Mouse (Mus musculus) kidney, adult 2 months (tissue): Measurements from ENCODE around the gene Cldn34b3. TPM values are rescaled to one million over a fixed set of nuclear protein-coding genes. Genes with fewer than 3 reads are reported as not detected.
"Not testable (repeated sequence)": the region's sequence is repeated elsewhere in the genome, so short reads cannot be mapped to it uniquely, and the experiment has no call there.

Experiments used
- DNase-seq: peaks from one replicate; pipeline ENCODE4 v3.0.0; 2021
- H3K27ac ChIP-seq: fragments of 200-500 bp; 2 replicates; pipeline ENCODE4 v1.5.1; 2012; ENCODE audit warnings: low read depth, low read length, control low read depth, inconsistent platforms; ENCODE audit not compliant: insufficient read depth
- H3K27me3 ChIP-seq: fragments of 200-500 bp; replicated peaks from 2 replicates; pipeline ENCODE4 v1.6.1; 2012; ENCODE audit warnings: mild to moderate bottlenecking, moderate library complexity, low read length, inconsistent platforms; ENCODE audit not compliant: control insufficient read depth, insufficient read depth
- H3K36me3 ChIP-seq: fragments of 200-500 bp; 2 replicates; pipeline ENCODE4 v1.6.1; 2012; ENCODE audit warnings: mild to moderate bottlenecking, moderate library complexity, low read length, inconsistent platforms; ENCODE audit not compliant: control insufficient read depth, insufficient read depth
- H3K4me1 ChIP-seq: fragments of 200-500 bp; 2 replicates; pipeline ENCODE4 v1.6.1; 2011; ENCODE audit warnings: low read length; ENCODE audit not compliant: control insufficient read depth, insufficient read depth
- H3K4me3 ChIP-seq: fragments of 200-500 bp; 2 replicates; pipeline ENCODE4 v1.5.1; 2011; ENCODE audit warnings: mild to moderate bottlenecking, low read depth, low read length, control low read depth; ENCODE audit not compliant: insufficient read depth
- WGBS: fragments of 180-500 bp; shearing (Covaris S2); methylation state at CpG from one replicate; pipeline ENCODE4 v1.1.7; 2018; 5-methylcytosine and 5-hydroxymethylcytosine counted together
- polyA plus RNA-seq: library from polyadenylated mRNA; depleted of rRNA; stranded (reverse); fragments of >200 nt; gene quantifications from 2 replicates; pipeline ENCODE4 v1.2.3, GENCODE M21; 2012; rRNA removed

The Cldn34b3 gene
- not detected in 2 replicates for polyA plus RNA-seq

DNA sequence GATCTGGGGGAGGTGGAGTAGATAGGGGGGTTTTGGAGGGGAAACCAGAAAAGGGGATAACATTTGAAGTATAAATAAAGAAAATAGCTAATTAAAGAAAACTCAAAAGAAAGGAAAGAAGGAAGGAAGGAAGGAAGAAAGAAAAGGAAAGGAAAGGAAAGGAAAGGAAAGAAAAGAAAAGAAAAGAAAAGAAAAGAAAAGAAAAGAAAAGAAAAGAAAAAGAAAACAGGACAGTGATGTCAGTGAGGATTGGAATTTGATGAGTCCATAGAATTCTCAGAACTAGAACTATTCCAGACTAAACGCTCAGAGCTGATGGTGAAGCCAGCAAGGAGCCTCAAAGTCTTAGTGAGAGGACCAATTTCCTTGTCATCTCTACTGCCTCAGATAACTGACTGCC lies at the start of gene Cldn34b3:
Gene Cldn34b3, plus strand, starts transcription at position 301 of the 400 bp plus-strand sequence.
- H3K4me3 ChIP-seq, H3K27me3 ChIP-seq, H3K36me3 ChIP-seq, H3K27ac ChIP-seq, DNase-seq, H3K4me1 ChIP-seq: not testable (repeated sequence)
- WGBS: 90% methylated on average over 1 of the region's 1 CpGs

Other genes starting within 250 kb of the Cldn34b3 start
- gene Cldn34b4, start 129.0 kb downstream of the Cldn34b3 start, polyA plus RNA-seq: not detected in 2 replicates